Mouse (Mus musculus) hindbrain, embryonic 16.5 days (tissue): ENCODE results near the gene Pipox. TPM values are rescaled to one million over a fixed set of nuclear protein-coding genes. Genes with fewer than 3 reads are reported as not detected.

Source experiments
- ATAC-seq: fragments of 200-750 bp; cut with Nextera tagmentation; 2 replicates; pipeline ENCODE4 v1.8.0; 2017; ENCODE audit warnings: moderate TSS enrichment, moderate library complexity
- H3K27ac ChIP-seq: fragments of 300-500 bp; sonication (generic); 2 replicates; pipeline ENCODE4 v1.5.1; 2014; ENCODE audit warnings: low read depth, mild to moderate bottlenecking, control low read depth, low read length, moderate library complexity
- H3K27me3 ChIP-seq: fragments of 300-500 bp; sonication (generic); replicated peaks from 2 replicates; pipeline ENCODE4 v1.6.1; 2014; ENCODE audit warnings: low read length; ENCODE audit not compliant: control insufficient read depth, insufficient read depth
- H3K36me3 ChIP-seq: fragments of 300-500 bp; sonication (generic); 2 replicates; pipeline ENCODE4 v1.6.1; 2014; ENCODE audit warnings: mild to moderate bottlenecking, low read length, moderate library complexity, mixed read lengths; ENCODE audit not compliant: control insufficient read depth, insufficient read depth
- H3K4me1 ChIP-seq: fragments of 300-500 bp; sonication (generic); 2 replicates; pipeline ENCODE4 v1.6.1; 2014; ENCODE audit warnings: low read depth, low read length; ENCODE audit not compliant: control insufficient read depth, insufficient read depth
- H3K4me2 ChIP-seq: fragments of 300-500 bp; sonication (generic); 2 replicates; pipeline ENCODE4 v1.6.1; 2014; ENCODE audit warnings: mild to moderate bottlenecking, low read length, control low read depth, moderate library complexity
- H3K4me3 ChIP-seq: fragments of 300-500 bp; sonication (generic); 2 replicates; pipeline ENCODE4 v1.5.1; 2014; ENCODE audit warnings: mild to moderate bottlenecking, low read length, control low read depth, moderate library complexity
- H3K9ac ChIP-seq: fragments of 300-500 bp; sonication (generic); 2 replicates; pipeline ENCODE4 v1.6.1; 2014; ENCODE audit warnings: low read depth, mild to moderate bottlenecking, control low read depth, low read length, moderate library complexity
- H3K9me3 ChIP-seq: fragments of 300-500 bp; sonication (generic); 2 replicates; pipeline ENCODE4 v1.6.1; 2014; ENCODE audit warnings: mild to moderate bottlenecking, low read length, moderate library complexity; ENCODE audit not compliant: control insufficient read depth
- whole genome bisulfite sequencing: fragments of 180-500 bp; shearing (Covaris S2); extraction: QIAGEN DNeasy Blood & Tissue Kit; methylation state at CpG from one replicate; pipeline ENCODE4 v1.1.7; 2014; 5-methylcytosine and 5-hydroxymethylcytosine counted together
- polyA plus RNA-seq: library from polyadenylated mRNA; unstranded; fragments of >200 nt; fragmentation: Nextera tagmentation; extraction: Ambion mirVana; gene quantifications from 2 replicates; pipeline ENCODE4 v1.2.1, GENCODE M21; 2015

The Pipox gene
- polyA plus RNA-seq, 1 experiment from 2014 or later = 5.9 TPM

DNA sequence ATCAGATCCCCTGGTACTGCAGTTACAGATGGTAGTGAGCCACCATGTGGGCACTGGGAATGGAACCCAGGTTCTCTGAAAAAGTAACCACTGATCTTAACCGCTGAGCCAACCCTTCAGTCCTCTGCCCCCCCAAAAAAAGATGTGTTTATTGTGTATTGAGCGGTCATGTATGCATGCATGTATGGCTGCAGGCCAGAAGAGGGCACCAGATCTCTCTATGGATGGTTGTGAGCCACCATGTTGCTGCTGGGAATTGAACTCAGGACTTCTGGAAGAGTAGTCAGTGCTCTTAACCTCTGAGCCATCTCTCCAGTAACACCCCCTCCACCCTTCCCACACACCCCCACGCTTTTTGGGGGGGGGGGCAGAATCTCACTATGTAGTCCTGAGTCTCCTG lies 58.8 kb downstream of the Pipox start:
- Histone ChIP-seq H3K9ac (no peak overlapping the region), H3K4me1 (no peaks in the 10 kb centered on the region), H3K27ac (no peak overlapping the region), H3K4me2 (no peak overlapping the region), H3K36me3 (peaks cover 15% of the 10 kb centered on the region), H3K27me3 (no peaks in the 10 kb centered on the region), H3K4me3 (no peak overlapping the region), H3K9me3 (no peaks in the 10 kb centered on the region)
- WGBS = 86% methylated on average over 3 of the region's 3 CpGs
- no peak for ATAC-seq

GRCm38 (mm10) chr11:77832541-77832940 lies 61.4 kb downstream of the Pipox start:
- Histone ChIP-seq H3K4me3 (no peak overlapping the region), H3K27ac (no peak overlapping the region), H3K9me3 (no peaks in the 10 kb centered on the region), H3K4me2 (no peak overlapping the region), H3K27me3 (no peaks in the 10 kb centered on the region), H3K4me1 (peaks cover 6% of the 10 kb centered on the region), H3K36me3 (peaks cover 24% of the 10 kb centered on the region), H3K9ac (no peak overlapping the region)
- 78% methylated on average over 4 of the region's 4 CpGs for WGBS
- no peak for ATAC-seq

DNA sequence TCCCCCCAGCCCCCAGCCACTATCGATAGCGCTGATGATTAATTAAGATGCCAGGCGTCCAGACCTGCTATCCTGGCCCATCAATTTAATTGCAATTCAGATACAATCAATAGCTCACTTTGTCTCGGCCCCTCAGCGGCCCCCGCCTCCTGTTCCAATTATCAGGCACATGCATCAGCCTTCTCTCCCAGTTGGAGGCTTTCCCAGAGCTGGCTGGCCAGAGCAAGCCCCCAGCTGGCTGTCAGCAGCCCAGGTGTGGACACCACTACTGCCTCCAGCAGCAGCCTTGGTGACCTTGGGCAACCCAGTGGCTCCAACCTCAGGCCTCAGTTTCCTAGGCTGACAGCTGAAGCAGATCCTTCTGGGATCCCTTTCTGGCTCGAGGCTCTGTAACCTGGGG lies 63.0 kb downstream of the Pipox start:
- peaks cover 16% of the 10 kb centered on the region for H3K4me1 ChIP-seq
- H3K27ac ChIP-seq = no peak overlapping the region
- no peak overlapping the region for H3K9ac ChIP-seq
- peaks cover 21% of the 10 kb centered on the region for H3K36me3 ChIP-seq
- WGBS = 41% methylated on average over 7 of the region's 7 CpGs
- no peak overlapping the region for H3K4me3 ChIP-seq
- ATAC-seq = no peak
- H3K4me2 ChIP-seq = no peak overlapping the region
- no peaks in the 10 kb centered on the region for H3K9me3 ChIP-seq
- no peaks in the 10 kb centered on the region for H3K27me3 ChIP-seq

Other genes with a start within 250 kb of the Pipox start
- 3.2 TPM in 2 replicates for gene Nufip2, start 207.9 kb downstream of the Pipox start, polyA plus RNA-seq
- 0.20 and 0.21 TPM in 2 replicates for gene Cryba1, start 168.8 kb downstream of the Pipox start, polyA plus RNA-seq
- gene Myo18a, start 130.8 kb downstream of the Pipox start, polyA plus RNA-seq = 35.1 and 44.0 TPM in 2 replicates
- gene Gm10277, start 106.3 kb downstream of the Pipox start, polyA plus RNA-seq = 1.6 and 1.7 TPM in 2 replicates
- gene Sez6, start 36.7 kb upstream of the Pipox start, polyA plus RNA-seq = 132 and 156 TPM in 2 replicates
- 11.8 and 12.5 TPM in 2 replicates for gene Phf12, start 88.7 kb upstream of the Pipox start, polyA plus RNA-seq
- gene Dhrs13, start 138.2 kb upstream of the Pipox start, polyA plus RNA-seq = 49.2 and 54.5 TPM in 2 replicates
- 124 and 126 TPM in 2 replicates for gene Flot2, start 143.8 kb upstream of the Pipox start, polyA plus RNA-seq
- gene Eral1, start 186.3 kb upstream of the Pipox start, polyA plus RNA-seq = 34.6 and 35.2 TPM in 2 replicates
- 21.8 and 33.4 TPM in 2 replicates for gene Fam222b, start 200.6 kb upstream of the Pipox start, polyA plus RNA-seq